Mouse (Mus musculus) small intestine, adult 2 months (tissue): Measurements from ENCODE around the gene Mcrs1.

Source experiments
- CTCF ChIP-seq: fragments of 200-500 bp; IDR thresholded peaks from 2 replicates; pipeline ENCODE4 v1.5.1; 2012; ENCODE audit warnings: low read depth, mild to moderate bottlenecking, control low read depth, inconsistent platforms, low read length, moderate library complexity, mixed read lengths; ENCODE audit not compliant: insufficient replicate concordance, insufficient read length; ENCODE audit errors: extremely low read depth
- POLR2A ChIP-seq: fragments of 200-500 bp; IDR thresholded peaks from 2 replicates; pipeline ENCODE4 v1.6.1; 2012; ENCODE audit warnings: low read depth, mild to moderate bottlenecking, control low read depth, inconsistent platforms, low read length, moderate library complexity

- no peak for TF ChIP-seq CTCF
- TF ChIP-seq POLR2A, result no peak
Measured at GRCm38 (mm10) chr15:99194358-99194757, 57.4 kb downstream of the Mcrs1 start.
